Mouse (Mus musculus) kidney, embryonic 14.5 days (tissue): ENCODE measurements around the gene Abca1. TPM values are rescaled to one million over a fixed set of nuclear protein-coding genes. Genes with fewer than 3 reads are reported as not detected.
A peak's percentile ranks its signal among the peaks of the same experiment; 100 is the strongest.

ENCODE experiments used
- ATAC-seq: fragments of 200-750 bp; cut with Nextera tagmentation; 2 replicates; pipeline ENCODE4 v1.8.0; 2017; ENCODE audit warnings: moderate number of reproducible peaks, mild to moderate bottlenecking, moderate TSS enrichment, moderate library complexity; ENCODE audit not compliant: low FRiP score, low TSS enrichment
- H3K27ac ChIP-seq: fragments of 300-500 bp; sonication (generic); 2 replicates; pipeline ENCODE4 v1.5.1; 2014; ENCODE audit warnings: low read depth, mild to moderate bottlenecking, low read length, moderate library complexity, mixed read lengths
- H3K27me3 ChIP-seq: fragments of 300-500 bp; sonication (generic); 2 replicates; pipeline ENCODE4 v1.6.1; 2014; ENCODE audit warnings: mild to moderate bottlenecking, low read length; ENCODE audit not compliant: control insufficient read depth, insufficient read depth
- H3K36me3 ChIP-seq: fragments of 300-500 bp; sonication (generic); 2 replicates; pipeline ENCODE4 v1.6.1; 2014; ENCODE audit warnings: low read length, mixed read lengths; ENCODE audit not compliant: control insufficient read depth, insufficient read depth
- H3K4me1 ChIP-seq: fragments of 300-500 bp; sonication (generic); 2 replicates; pipeline ENCODE4 v1.6.1; 2014; ENCODE audit warnings: low read length, mixed read lengths; ENCODE audit not compliant: control insufficient read depth, insufficient read depth
- H3K4me2 ChIP-seq: fragments of 300-500 bp; sonication (generic); replicated peaks from 2 replicates; pipeline ENCODE4 v1.6.1; 2014; ENCODE audit warnings: low read depth, mild to moderate bottlenecking, low read length
- H3K4me3 ChIP-seq: fragments of 300-500 bp; sonication (generic); 2 replicates; pipeline ENCODE4 v1.5.1; 2014; ENCODE audit warnings: mild to moderate bottlenecking, low read length
- H3K9ac ChIP-seq: fragments of 300-500 bp; sonication (generic); 2 replicates; pipeline ENCODE4 v1.6.1; 2014; ENCODE audit warnings: low read depth, mild to moderate bottlenecking, low read length, moderate library complexity
- H3K9me3 ChIP-seq: fragments of 300-500 bp; sonication (generic); 2 replicates; pipeline ENCODE4 v1.6.1; 2016; ENCODE audit warnings: low read length; ENCODE audit not compliant: control insufficient read depth
- WGBS: fragments of 180-500 bp; shearing (Covaris S2); extraction: QIAGEN DNeasy Blood & Tissue Kit; methylation state at CpG from one replicate; pipeline ENCODE4 v1.1.7; 2014; 5-methylcytosine and 5-hydroxymethylcytosine counted together
- polyA plus RNA-seq: library from polyadenylated mRNA; unstranded; fragments of >200 nt; fragmentation: Nextera tagmentation; extraction: Ambion mirVana; gene quantifications from 2 replicates; pipeline ENCODE4 v1.2.1, GENCODE M21; 2014

Abca1 gene
- polyA plus RNA-seq, 1 experiment from 2014 or later: 5.6 TPM

GRCm38 (mm10) chr4:53080290-53080689, 79.4 kb downstream of the Abca1 start:
- no peak overlapping the region for H3K4me2 ChIP-seq
- no peaks in the 10 kb centered on the region for H3K36me3 ChIP-seq
- no peak overlapping the region for H3K9ac ChIP-seq
- no peaks in the 10 kb centered on the region for H3K27me3 ChIP-seq
- H3K9me3 ChIP-seq: no peaks in the 10 kb centered on the region
- no peak overlapping the region for H3K27ac ChIP-seq
- no peak overlapping the region for H3K4me3 ChIP-seq
- WGBS: 84% methylated on average over 3 of the region's 3 CpGs
- no peaks in the 10 kb centered on the region for H3K4me1 ChIP-seq
- ATAC-seq: no peak

GRCm38 (mm10) chr4:53078793-53079310, 80.8 kb downstream of the Abca1 start:
- WGBS: 75% methylated on average over 2 of the region's 2 CpGs
- H3K27ac ChIP-seq: no peak overlapping the region
- no peak for ATAC-seq

GRCm38 (mm10) chr4:53076788-53077350, 82.8 kb downstream of the Abca1 start:
- no peak for ATAC-seq

More at GRCm38 (mm10) chr4:53078793-53079310, 80.8 kb downstream of the Abca1 start:
- Histone ChIP-seq H3K27me3 (no peaks in the 10 kb centered on the region), H3K9me3 (no peaks in the 10 kb centered on the region), H3K4me3 (no peak overlapping the region), H3K9ac (no peak overlapping the region), H3K4me2 (no peak overlapping the region), H3K4me1 (no peaks in the 10 kb centered on the region), H3K36me3 (peaks cover 3% of the 10 kb centered on the region; the same call in 1 of the 2 replicates)

GRCm38 (mm10) chr4:53073025-53073424, 86.7 kb downstream of the Abca1 start:
- H3K9me3 ChIP-seq: no peaks in the 10 kb centered on the region
- no peak overlapping the region for H3K9ac ChIP-seq
- no peaks in the 10 kb centered on the region for H3K4me1 ChIP-seq
- H3K27ac ChIP-seq: no peak overlapping the region
- no peak for ATAC-seq
- H3K36me3 ChIP-seq: peaks cover 3% of the 10 kb centered on the region; the same call in 1 of the 2 replicates
- H3K4me2 ChIP-seq: no peak overlapping the region
- H3K4me3 ChIP-seq: no peak overlapping the region
- no peaks in the 10 kb centered on the region for H3K27me3 ChIP-seq
- WGBS: 85% methylated on average over 7 of the region's 7 CpGs

More at GRCm38 (mm10) chr4:53076788-53077350, 82.8 kb downstream of the Abca1 start:
- Histone ChIP-seq H3K4me2 (no peak overlapping the region), H3K9ac (no peak overlapping the region), H3K36me3 (peaks cover 3% of the 10 kb centered on the region; the same call in 1 of the 2 replicates), H3K27me3 (no peaks in the 10 kb centered on the region), H3K27ac (no peak overlapping the region), H3K9me3 (no peaks in the 10 kb centered on the region), H3K4me1 (no peaks in the 10 kb centered on the region), H3K4me3 (no peak overlapping the region)
- 86% methylated on average over 4 of the region's 4 CpGs for WGBS

- Histone ChIP-seq H3K27ac (no peak overlapping the region), H3K4me2 (no peak overlapping the region), H3K4me1 (no peaks in the 10 kb centered on the region), H3K9ac (no peak overlapping the region), H3K4me3 (no peak overlapping the region), H3K27me3 (no peaks in the 10 kb centered on the region), H3K9me3 (no peaks in the 10 kb centered on the region), H3K36me3 (peaks cover 10% of the 10 kb centered on the region; the same call in 1 of the 2 replicates)
- ATAC-seq: no peak
- WGBS: 84% methylated on average over 7 of the region's 7 CpGs
Measured at GRCm38 (mm10) chr4:53062301-53063008, 97.2 kb downstream of the Abca1 start.

GRCm38 (mm10) chr4:53046238-53047022, 113.3 kb downstream of the Abca1 start:
- Histone ChIP-seq H3K9me3 (0 out of 2 replicates have a peak, but pooled peaks cover 2% of the 10 kb centered on the region), H3K27me3 (no peaks in the 10 kb centered on the region), H3K4me1 (no peaks in the 10 kb centered on the region), H3K9ac (no peak overlapping the region), H3K4me3 (no peak overlapping the region), H3K27ac (no peak overlapping the region), H3K4me2 (no peak overlapping the region), H3K36me3 (peaks cover 3% of the 10 kb centered on the region; the same call in 1 of the 2 replicates)
- peak; percentile 43; the same call in 1 of the 2 replicates for ATAC-seq
- WGBS: 52% methylated on average over 9 of the region's 9 CpGs

- Histone ChIP-seq H3K4me2 (no peak overlapping the region), H3K36me3 (peaks cover 3% of the 10 kb centered on the region; the same call in 1 of the 2 replicates), H3K4me1 (no peaks in the 10 kb centered on the region), H3K9ac (no peak overlapping the region), H3K4me3 (no peak overlapping the region), H3K27ac (no peak overlapping the region), H3K27me3 (no peaks in the 10 kb centered on the region), H3K9me3 (no peaks in the 10 kb centered on the region)
- no peak for ATAC-seq
- 82% methylated on average over 7 of the region's 7 CpGs for WGBS
Measured at GRCm38 (mm10) chr4:53045807-53046206, 113.9 kb downstream of the Abca1 start.

GRCm38 (mm10) chr4:53043819-53044218, 115.9 kb downstream of the Abca1 start:
- peaks cover 3% of the 10 kb centered on the region; the same call in 1 of the 2 replicates for H3K36me3 ChIP-seq
- 93% methylated on average over 8 of the region's 8 CpGs for WGBS

More at GRCm38 (mm10) chr4:53043819-53044218, 115.9 kb downstream of the Abca1 start:
- no peaks in the 10 kb centered on the region for H3K4me1 ChIP-seq
- no peaks in the 10 kb centered on the region for H3K9me3 ChIP-seq
- no peak overlapping the region for H3K4me3 ChIP-seq
- ATAC-seq: no peak
- no peaks in the 10 kb centered on the region for H3K27me3 ChIP-seq
- H3K9ac ChIP-seq: no peak overlapping the region
- H3K4me2 ChIP-seq: no peak overlapping the region
- no peak overlapping the region for H3K27ac ChIP-seq
